Mouse (Mus musculus): ENCODE measurements at regions not wholly inside any gene's neighbourhood (a gene's known extent, or its start where the extent isn't known, plus 50 kb on each side); places are given as distances from the start of the nearest gene placed in this dataset.

GRCm38 (mm10) chr4:70097353-70097752, 312.9 kb downstream of the Cdk5rap2 start:
- no peak for TF ChIP-seq TAL1 (IDR thresholded peaks at IDR 0.05; ENCODE audit: low read length)
- no peak for TF ChIP-seq GATA1 (IDR thresholded peaks at IDR 0.05; ENCODE audit: low read length)

Measured in erythroblast, embryonic 14.5 days (primary cell).